Comparison of ENCODE assay signal across 10 mouse cellular contexts in the genomic region with DNA sequence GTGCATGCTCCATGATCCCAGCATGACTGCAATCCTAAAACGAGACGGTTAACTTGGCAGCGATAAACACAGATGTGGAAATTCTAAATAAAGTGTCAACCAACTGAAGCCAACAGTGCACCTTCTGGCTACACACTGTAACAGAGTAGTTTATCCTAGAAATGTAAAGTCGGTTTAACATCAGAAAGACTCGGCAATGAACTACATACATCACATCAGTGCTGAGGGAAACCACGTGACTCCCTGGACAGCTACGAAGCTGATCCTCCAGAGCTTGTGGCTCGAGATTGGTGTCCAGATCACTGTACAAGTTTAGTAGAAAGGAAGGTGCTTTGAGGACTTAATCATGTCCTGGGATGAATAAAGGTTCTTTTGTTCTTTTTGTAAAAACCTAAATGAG.
"Had no signal": no experiment of that assay in that cellular context is flagged by ENCODE, and none has a peak within 500 bp of the region (broad histone marks: within the 10 kb centered on the region; RNA-seq: fewer than 3 reads in every experiment).

No protein-coding gene starts in this region.

- H3K4me2 ChIP-seq: limb, embryonic 13.5 days; midbrain, embryonic 13.5 days had no signal

- H3K9ac ChIP-seq: limb, embryonic 13.5 days; liver, embryonic 14.5 days; midbrain, embryonic 13.5 days had no signal

- DNase-seq: kidney, postnatal 10 days; layer of hippocampus, adult 9-11 months; left cerebral cortex, postnatal 4 days; lung, adult 18-20 months; right cerebral cortex, postnatal 14 days; thymus, adult 18-20 months; thymus, postnatal 14 days had no signal

- H3K27ac ChIP-seq: limb, embryonic 13.5 days; liver, embryonic 14.5 days; midbrain, embryonic 13.5 days had no signal

- ATAC-seq: midbrain, embryonic 13.5 days had no signal

- H3K9me3 ChIP-seq: limb, embryonic 13.5 days; midbrain, embryonic 13.5 days had no signal

- H3K4me3 ChIP-seq: limb, embryonic 13.5 days; midbrain, embryonic 13.5 days had no signal

- H3K36me3 ChIP-seq: limb, embryonic 13.5 days; midbrain, embryonic 13.5 days had no signal
